Comparison of ENCODE assay signal across 28 mouse cellular contexts in genomic region chrX:134170584-134170983, GRCm38 (mm10). TPM values are rescaled to one million over a fixed set of nuclear protein-coding genes. Genes with fewer than 3 reads are reported as not detected.
A peak's percentile ranks its signal among the peaks of the same experiment; 100 is the strongest.
DNase-seq lines count a peak whose midpoint lies in the region; ATAC-seq and TF ChIP-seq lines count a peak whose summit lies in the region.
"Had no signal": no experiment of that assay in that cellular context is flagged by ENCODE, and none has a peak within 500 bp of the region (broad histone marks: within the 10 kb centered on the region; RNA-seq: fewer than 3 reads in every experiment).

No protein-coding gene starts in this region.

- H3K9me3 ChIP-seq in CH12.LX (replicated peaks; ENCODE audit: low read length) = no peaks in the 10 kb centered on the region
- H3K9me3 ChIP-seq in heart, embryonic 10.5 days = no peaks in the 10 kb centered on the region
- H3K9me3 ChIP-seq in limb, embryonic 10.5 days (replicated peaks) = no peaks in the 10 kb centered on the region
- H3K9me3 ChIP-seq: embryonic facial prominence, embryonic 13.5 days; embryonic facial prominence, embryonic 15.5 days; forebrain, embryonic 10.5 days; forebrain, embryonic 12.5 days had no signal

- peak; percentile 74 for TF ChIP-seq EP300 in CH12.LX (IDR thresholded peaks at IDR 0.05; ENCODE audit: low read length)

- no peak for TF ChIP-seq CTCF in CH12.LX (conservative IDR thresholded peaks at IDR 0.05 in 1 of 2, IDR thresholded peaks at IDR 0.05 in 1 of 2; ENCODE audit: low read depth in 2 of 2, low read length in 2 of 2)

- peak; percentile 68 for ATAC-seq in granulocyte monocyte progenitor cell, adult 5-6 weeks (replicated peaks; ENCODE audit: poor library complexity, severe bottlenecking)
- ATAC-seq: CD4-positive, CD25-positive, alpha-beta regulatory T cell, adult 4 months; forebrain, embryonic 14.5 days; forebrain, embryonic 16.5 days had no signal

- no peak overlapping the region for H3K9ac ChIP-seq in CH12.LX (ENCODE audit: insufficient read depth, low read depth)
- H3K9ac ChIP-seq: embryonic facial prominence, embryonic 13.5 days; embryonic facial prominence, embryonic 15.5 days; forebrain, embryonic 12.5 days had no signal

- in situ Hi-C loops in CH12.LX (cut with MboI; ENCODE audit: low pct_ligation_motif_present, low pct_unique_long_range_greater_than_20kb, low sequenced_read_pairs) = no loop called here

- no peaks in the 10 kb centered on the region for H3K27me3 ChIP-seq in CH12.LX (replicated peaks)
- H3K27me3 ChIP-seq in heart, embryonic 10.5 days (ENCODE audit: insufficient read depth, poor library complexity, severe bottlenecking) = no peaks in the 10 kb centered on the region
- peaks cover 46% of the 10 kb centered on the region for H3K27me3 ChIP-seq in limb, embryonic 10.5 days (ENCODE audit: low read depth, poor library complexity, severe bottlenecking)
- H3K27me3 ChIP-seq: embryonic facial prominence, embryonic 13.5 days; embryonic facial prominence, embryonic 15.5 days; forebrain, embryonic 12.5 days had no signal

- 97% methylated on average over 1 of the region's 1 CpGs for WGBS in heart, embryonic 10.5 days
- 95% methylated on average over 1 of the region's 1 CpGs for WGBS in limb, embryonic 10.5 days

- no peak overlapping the region for H3K4me2 ChIP-seq in CH12.LX (ENCODE audit: insufficient read depth, low read depth, poor library complexity, severe bottlenecking)
- H3K4me2 ChIP-seq: embryonic facial prominence, embryonic 13.5 days; embryonic facial prominence, embryonic 15.5 days; forebrain, embryonic 12.5 days had no signal

- peak; percentile 61 for DNase-seq in A20 (ENCODE audit: low read depth, low spot score)
- peak; percentile 35 for DNase-seq in CH12.LX (ENCODE audit: extremely low read depth)
- DNase-seq in heart, embryonic 10.5 days (ENCODE audit: low spot score) = no peak
- no peak for DNase-seq in limb, embryonic 10.5 days (ENCODE audit: low spot score)
- DNase-seq in cerebellum, postnatal 36 days = no peak
- DNase-seq: adrenal gland, adult 2 months; adrenal gland, postnatal 10 days; adrenal gland, postnatal 25 days; cerebellum, adult 11 months; cerebellum, adult 18-20 months; cerebellum, adult 8-10 months; cerebellum, adult 9-11 months; cerebellum, postnatal 14 days; embryo, embryonic 11 days had no signal

- H3K79me2 ChIP-seq in CH12.LX (replicated peaks; ENCODE audit: control insufficient read depth, extremely low read depth, insufficient read depth, poor library complexity, severe bottlenecking) = no peaks in the 10 kb centered on the region

- no peak for TF ChIP-seq POLR2A in CH12.LX (IDR thresholded peaks at IDR 0.05; ENCODE audit: low read depth, low read length)

- TF ChIP-seq RAD21 in CH12.LX (IDR thresholded peaks at IDR 0.05; ENCODE audit: low read depth, low read length) = no peak

- H3K36me3 ChIP-seq in CH12.LX (replicated peaks in 1 of 2; ENCODE audit: control insufficient read depth in 1 of 2, insufficient read depth in 1 of 2, low read length in 1 of 2) = no peaks in the 10 kb centered on the region
- no peaks in the 10 kb centered on the region for H3K36me3 ChIP-seq in heart, embryonic 10.5 days
- H3K36me3 ChIP-seq in limb, embryonic 10.5 days = no peaks in the 10 kb centered on the region
- H3K36me3 ChIP-seq: embryonic facial prominence, embryonic 13.5 days; embryonic facial prominence, embryonic 15.5 days; forebrain, embryonic 10.5 days; forebrain, embryonic 12.5 days had no signal

- no peak overlapping the region for H3K4me3 ChIP-seq in CH12.LX (replicated peaks in 1 of 3; ENCODE audit: low read depth in 2 of 3, low read length in 2 of 3, poor library complexity in 1 of 3)
- no peak overlapping the region for H3K4me3 ChIP-seq in heart, embryonic 10.5 days
- no peak overlapping the region for H3K4me3 ChIP-seq in limb, embryonic 10.5 days
- H3K4me3 ChIP-seq: embryonic facial prominence, embryonic 13.5 days; embryonic facial prominence, embryonic 15.5 days; erythroblast, embryonic 14.5 days; forebrain, embryonic 10.5 days; forebrain, embryonic 12.5 days had no signal

- no peak overlapping the region for H3K27ac ChIP-seq in CH12.LX (ENCODE audit: insufficient read depth, low read depth)
- no peak overlapping the region for H3K27ac ChIP-seq in heart, embryonic 10.5 days
- no peak overlapping the region for H3K27ac ChIP-seq in limb, embryonic 10.5 days
- H3K27ac ChIP-seq: embryonic facial prominence, embryonic 13.5 days; embryonic facial prominence, embryonic 15.5 days; forebrain, embryonic 10.5 days; forebrain, embryonic 12.5 days had no signal

- dilution Hi-C loops in CH12.LX (cut with MboI; ENCODE audit: extremely low pct_ligation_motif_present, extremely low pct_unique_long_range_greater_than_20kb, low sequenced_read_pairs) = no loop called here

- peaks cover 0 to 27% of the 10 kb centered on the region in 2 experiments; a peak in 2 of 4 replicates for H3K4me1 ChIP-seq in CH12.LX (ENCODE audit: control insufficient read depth in 1 of 2, insufficient read depth in 2 of 2)
- H3K4me1 ChIP-seq in heart, embryonic 10.5 days = no peaks in the 10 kb centered on the region
- H3K4me1 ChIP-seq in limb, embryonic 10.5 days = no peaks in the 10 kb centered on the region
- H3K4me1 ChIP-seq: embryonic facial prominence, embryonic 13.5 days; embryonic facial prominence, embryonic 15.5 days; forebrain, embryonic 10.5 days; forebrain, embryonic 12.5 days had no signal

TF ChIP-seq in CH12.LX, 34 proteins besides CTCF, POLR2A, EP300 and RAD21:
- TF ChIP-seq MAFK (IDR thresholded peaks at IDR 0.05; ENCODE audit: insufficient replicate concordance, low read length) = peak; percentile 51; the same call in 1 of the 2 replicates
- peak; percentile 75 for TF ChIP-seq MEF2A (IDR thresholded peaks at IDR 0.05; ENCODE audit: borderline replicate concordance, low read depth, low read length)
- peak; percentile 65 for TF ChIP-seq IRF4 (IDR thresholded peaks at IDR 0.05; ENCODE audit: low read depth, low read length)
- TF ChIP-seq ETS1 (conservative IDR thresholded peaks at IDR 0.05; ENCODE audit: low read depth, low read length) = no peak
- TF ChIP-seq ELF1 (IDR thresholded peaks at IDR 0.05; ENCODE audit: low read depth, low read length) = 0 out of 2 replicates have a peak, but pooled peaks have one; percentile 21
- no peak for TF ChIP-seq POLR2AphosphoS2 (IDR thresholded peaks at IDR 0.05; ENCODE audit: low read depth, low read length)

RNA-seq across cellular contexts. Expression of gene Xkrx, which starts 8.7 kb away (rescaled TPM):
- total RNA-seq in CH12.LX (2012; rRNA removed) = 0.04 TPM in 1 of 2 replicates, not detected in the other
- not detected in 2 replicates for total RNA-seq in CH12.LX (2014; rRNA removed)
- polyA plus RNA-seq in CH12.LX (2012; ENCODE audit: insufficient read length, low read depth) = 0.24 and 0.33 TPM in 2 replicates
- 0.38 TPM in 1 of 2 replicates, not detected in the other for total RNA-seq in granulocyte monocyte progenitor cell, adult 5-6 weeks (2014; fragmentation: Nextera tagmentation)
- not detected in 2 replicates for total RNA-seq in granulocyte monocyte progenitor cell, adult 5-6 weeks (2017)
- polyA plus RNA-seq in heart, embryonic 10.5 days (2016; fragmentation: Nextera tagmentation; extraction: Ambion mirVana) = 0.10 and 0.14 TPM in 2 replicates
- 0.13 TPM in 1 of 2 replicates, not detected in the other for polyA plus RNA-seq in limb, embryonic 10.5 days (2016; fragmentation: Nextera tagmentation; extraction: Ambion mirVana)
- total RNA-seq: MEL had no signal
- polyA plus RNA-seq: embryonic facial prominence, embryonic 11.5 days had no signal

RNA-seq across cellular contexts. Expression of gene Arl13a, which starts 16.7 kb away (rescaled TPM):
- total RNA-seq in CH12.LX (2012; rRNA removed) (not detected in 2 replicates), CH12.LX (2014; rRNA removed) (0.14 TPM in 1 of 2 replicates, not detected in the other)
- not detected in 2 replicates for polyA plus RNA-seq in CH12.LX (2012; ENCODE audit: insufficient read length, low read depth)
- total RNA-seq in granulocyte monocyte progenitor cell, adult 5-6 weeks (2014; fragmentation: Nextera tagmentation) = not detected in 2 replicates
- total RNA-seq in granulocyte monocyte progenitor cell, adult 5-6 weeks (2017) = not detected in 2 replicates
- not detected in 2 replicates for polyA plus RNA-seq in heart, embryonic 10.5 days (2016; fragmentation: Nextera tagmentation; extraction: Ambion mirVana)
- polyA plus RNA-seq in limb, embryonic 10.5 days (2016; fragmentation: Nextera tagmentation; extraction: Ambion mirVana) = not detected in 2 replicates
- total RNA-seq: adrenal gland, adult 2 months; adrenal gland, postnatal 10 days; adrenal gland, postnatal 25 days; adrenal gland, postnatal 4 days; ES-E14; MEL had no signal
- polyA plus RNA-seq: adrenal gland, adult 2 months; brain, embryonic 14.5 days; CD4-positive, CD25-positive, alpha-beta regulatory T cell, adult 4 months; embryonic facial prominence, embryonic 11.5 days; embryonic facial prominence, embryonic 13.5 days; embryonic facial prominence, embryonic 15.5 days; erythroblast, embryonic 14.5 days; forebrain, embryonic 10.5 days; forebrain, embryonic 12.5 days; forebrain, embryonic 14.5 days; forebrain, embryonic 16.5 days had no signal

RNA-seq across cellular contexts. Expression of gene Nox1, which starts 51.2 kb away (rescaled TPM):
- total RNA-seq in CH12.LX (2012; rRNA removed) = 0.04 and 0.08 TPM in 2 replicates
- 0.35 and 0.77 TPM in 2 replicates for total RNA-seq in CH12.LX (2014; rRNA removed)
- polyA plus RNA-seq in CH12.LX (2012; ENCODE audit: insufficient read length, low read depth) = 0.47 and 0.61 TPM in 2 replicates
- 1.6 TPM in 1 of 2 replicates, not detected in the other for total RNA-seq in granulocyte monocyte progenitor cell, adult 5-6 weeks (2014; fragmentation: Nextera tagmentation)
- 0.13 TPM in 1 of 2 replicates, not detected in the other for total RNA-seq in granulocyte monocyte progenitor cell, adult 5-6 weeks (2017)
- polyA plus RNA-seq in heart, embryonic 10.5 days (2016; fragmentation: Nextera tagmentation; extraction: Ambion mirVana) = 0.08 and 0.15 TPM in 2 replicates
- polyA plus RNA-seq in limb, embryonic 10.5 days (2016; fragmentation: Nextera tagmentation; extraction: Ambion mirVana) = 0.06 TPM in 1 of 2 replicates, not detected in the other
- polyA plus RNA-seq: adrenal gland, adult 2 months; embryonic facial prominence, embryonic 11.5 days; embryonic facial prominence, embryonic 15.5 days; erythroblast, embryonic 14.5 days; forebrain, embryonic 10.5 days; forebrain, embryonic 14.5 days had no signal

Comparison
In these comparisons a context has a peak if more than half of its experiments do, and no peak if none do; other contexts are left out.
1. DNase-seq: peak in A20 (single experiment) and CH12.LX (single experiment); none in heart, embryonic 10.5 days (single experiment), limb, embryonic 10.5 days (single experiment) and cerebellum, postnatal 36 days (0 of 2).